Mouse (Mus musculus): Measurements from ENCODE around the gene Fgf12. TPM values are rescaled to one million over a fixed set of nuclear protein-coding genes. Genes with fewer than 3 reads are reported as not detected.

The Fgf12 gene
- 0.74 and 0.85 TPM in 2 replicates for polyA plus RNA-seq (2015; fragmentation: Nextera tagmentation; extraction: Ambion mirVana)

DNA sequence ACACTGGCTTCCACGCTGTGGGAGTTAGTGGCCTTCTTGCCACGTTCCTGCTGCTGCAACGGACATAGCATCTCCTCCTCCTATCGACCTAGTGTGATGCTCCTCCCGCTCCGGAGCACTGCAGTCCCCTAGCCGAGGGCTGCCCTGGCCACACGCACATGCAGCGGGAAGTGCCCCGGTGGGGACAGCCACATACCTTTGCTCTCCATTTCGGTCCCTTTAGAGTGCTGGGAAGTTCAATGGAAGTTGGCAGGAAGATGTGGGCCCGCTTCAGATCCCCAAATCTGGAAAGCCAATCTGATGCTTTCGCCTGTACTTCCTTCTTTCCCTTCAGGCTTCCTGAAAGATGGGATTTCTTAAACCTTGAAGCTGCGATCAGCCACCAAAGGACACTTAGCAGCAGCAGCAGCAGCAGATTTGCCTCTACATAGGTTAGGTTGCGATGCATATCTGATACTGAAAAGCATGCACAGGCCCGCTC lies at the start of gene Fgf12:
TSS of gene Fgf12 (minus strand) at position 431 of the 481 bp plus-strand sequence.
- Histone ChIP-seq H3K4me2 (replicated peaks; ENCODE audit: low read depth) (peak within 1 kb of the TSS; percentile 49), H3K27ac (replicated peaks) (no peak within 1 kb of the TSS), H3K36me3 (ENCODE audit: control insufficient read depth, insufficient read depth, low read length) (no peaks in the 10 kb centered on the region), H3K4me3 (ENCODE audit: low read depth, low read length) (0 out of 2 replicates have a peak within 1 kb of the TSS, but pooled peaks have one; percentile 10), H3K9me3 (ENCODE audit: control insufficient read depth, low read length) (no peaks in the 10 kb centered on the region), H3K4me1 (replicated peaks; ENCODE audit: control insufficient read depth, insufficient read depth) (no peaks in the 10 kb centered on the region), H3K27me3 (ENCODE audit: control insufficient read depth, insufficient read depth, low read length) (no peaks in the 10 kb centered on the region), H3K9ac (ENCODE audit: low read length) (peak within 1 kb of the TSS; percentile 13; the same call in 1 of the 2 replicates)
- ATAC-seq (ENCODE audit: low FRiP score, low TSS enrichment) (no peak), DNase-seq (ENCODE audit: low spot score) (no peak)
- TF ChIP-seq EP300 (optimal IDR thresholded peaks at IDR 0.05) (no peak), CTCF (IDR thresholded peaks at IDR 0.05; ENCODE audit: low read depth) (no peak)
- under 1% methylated on average over 16 of the region's 16 CpGs for WGBS

DNA sequence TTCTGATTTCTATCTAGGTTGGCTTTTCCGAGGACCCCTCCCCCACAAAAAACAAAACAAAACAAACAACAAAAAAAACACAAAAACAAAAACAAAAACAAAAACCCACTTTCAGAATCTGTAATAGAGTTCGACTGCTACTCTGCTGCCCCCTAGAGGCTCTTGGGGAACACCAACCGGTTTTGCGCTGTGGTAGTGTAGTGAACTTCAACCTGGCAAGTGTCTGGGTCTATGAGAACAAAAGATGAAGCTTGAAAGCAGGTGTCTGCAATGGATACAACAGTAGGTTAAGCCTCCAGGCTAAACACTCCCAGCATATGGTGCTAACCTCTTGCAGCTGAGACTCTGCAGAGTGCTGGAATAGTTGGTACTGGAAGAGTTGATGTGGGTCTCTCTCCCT lies 40.2 kb upstream of the Fgf12 start:
- no peak overlapping the region for H3K4me2 ChIP-seq (replicated peaks; ENCODE audit: low read depth)
- no peak overlapping the region for H3K9ac ChIP-seq (ENCODE audit: low read length)
- no peaks in the 10 kb centered on the region for H3K27me3 ChIP-seq (ENCODE audit: control insufficient read depth, insufficient read depth, low read length)
- no peaks in the 10 kb centered on the region for H3K36me3 ChIP-seq (ENCODE audit: control insufficient read depth, insufficient read depth, low read length)
- no peak overlapping the region for H3K4me3 ChIP-seq (ENCODE audit: low read depth, low read length)
- WGBS, result 2% methylated on average over 4 of the region's 4 CpGs
- TF ChIP-seq CTCF (IDR thresholded peaks at IDR 0.05; ENCODE audit: low read depth) (peak; percentile 76), EP300 (optimal IDR thresholded peaks at IDR 0.05) (no peak)
- H3K27ac ChIP-seq (replicated peaks), result no peak overlapping the region
- H3K9me3 ChIP-seq (ENCODE audit: control insufficient read depth, low read length), result no peaks in the 10 kb centered on the region
- ATAC-seq (ENCODE audit: low FRiP score, low TSS enrichment), result no peak
- H3K4me1 ChIP-seq (replicated peaks; ENCODE audit: control insufficient read depth, insufficient read depth), result no peaks in the 10 kb centered on the region
- peak; percentile 25 for DNase-seq (ENCODE audit: low spot score)

DNA sequence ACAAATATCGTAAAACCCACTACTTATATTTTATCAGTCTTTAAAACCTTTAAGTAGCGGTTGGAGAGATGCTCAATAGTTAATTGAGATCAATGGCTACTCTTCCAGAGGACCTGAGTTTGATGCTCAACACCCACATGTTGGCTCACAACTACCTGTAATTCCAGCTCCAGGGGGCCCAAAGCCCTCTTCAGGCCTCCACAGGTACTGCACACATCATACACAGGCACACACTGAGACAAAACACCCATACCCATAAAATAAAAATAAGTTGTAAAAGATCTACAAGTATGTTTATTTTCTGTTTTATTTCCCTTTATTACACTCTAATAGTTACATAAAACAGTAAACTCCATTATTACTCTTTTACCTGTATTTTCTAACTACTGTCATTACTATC lies 17.4 kb upstream of the Fgf12 start:
- WGBS, result 95% methylated on average over 2 of the region's 2 CpGs
- Histone ChIP-seq H3K9ac (ENCODE audit: low read length) (no peak overlapping the region), H3K4me1 (replicated peaks; ENCODE audit: control insufficient read depth, insufficient read depth) (no peaks in the 10 kb centered on the region), H3K9me3 (ENCODE audit: control insufficient read depth, low read length) (no peaks in the 10 kb centered on the region), H3K36me3 (ENCODE audit: control insufficient read depth, insufficient read depth, low read length) (no peaks in the 10 kb centered on the region), H3K27me3 (ENCODE audit: control insufficient read depth, insufficient read depth, low read length) (no peaks in the 10 kb centered on the region), H3K27ac (replicated peaks) (no peak overlapping the region), H3K4me3 (ENCODE audit: low read depth, low read length) (no peak overlapping the region), H3K4me2 (replicated peaks; ENCODE audit: low read depth) (no peak overlapping the region)
- ATAC-seq (ENCODE audit: low FRiP score, low TSS enrichment), result no peak
- DNase-seq (ENCODE audit: low spot score), result no peak
- TF ChIP-seq EP300 (optimal IDR thresholded peaks at IDR 0.05) (no peak), CTCF (IDR thresholded peaks at IDR 0.05; ENCODE audit: low read depth) (peak; percentile 30; the same call in 1 of the 2 replicates)

DNA sequence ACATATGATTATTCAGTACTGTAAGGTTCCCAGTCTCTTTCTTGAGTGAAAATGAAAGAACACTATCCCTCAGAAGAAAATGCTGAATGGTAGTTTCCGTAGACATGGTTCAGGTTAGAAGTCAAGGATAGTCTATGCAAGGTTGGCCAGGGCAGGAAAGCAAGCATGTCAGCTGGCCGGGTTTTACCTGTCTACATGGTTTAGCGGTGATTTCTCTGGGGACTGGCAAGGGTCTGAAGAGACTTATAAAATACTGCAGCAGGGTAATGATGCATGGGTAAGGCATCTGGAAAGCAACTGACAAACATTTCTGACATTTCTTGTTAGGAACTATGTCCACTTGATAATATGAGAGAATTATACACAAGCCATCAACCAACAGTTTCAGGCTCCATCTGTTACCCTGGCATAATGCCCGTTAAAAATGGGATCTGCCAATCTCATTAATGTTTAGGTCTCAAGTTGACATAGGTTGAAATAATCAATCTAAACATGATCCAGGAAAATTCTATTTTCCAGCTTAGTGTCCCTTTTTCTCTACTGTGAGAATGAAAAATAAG lies 8.6 kb upstream of the Fgf12 start:
- no peak for ATAC-seq (ENCODE audit: low FRiP score, low TSS enrichment)
- Histone ChIP-seq H3K9ac (ENCODE audit: low read length) (no peak overlapping the region), H3K27ac (replicated peaks) (no peak overlapping the region), H3K36me3 (ENCODE audit: control insufficient read depth, insufficient read depth, low read length) (no peaks in the 10 kb centered on the region), H3K9me3 (ENCODE audit: control insufficient read depth, low read length) (no peaks in the 10 kb centered on the region), H3K4me2 (replicated peaks; ENCODE audit: low read depth) (no peak overlapping the region), H3K27me3 (ENCODE audit: control insufficient read depth, insufficient read depth, low read length) (no peaks in the 10 kb centered on the region), H3K4me1 (replicated peaks; ENCODE audit: control insufficient read depth, insufficient read depth) (no peaks in the 10 kb centered on the region), H3K4me3 (ENCODE audit: low read depth, low read length) (no peak overlapping the region)
- WGBS, result 83% methylated on average over 4 of the region's 4 CpGs
- no peak for TF ChIP-seq CTCF (IDR thresholded peaks at IDR 0.05; ENCODE audit: low read depth)
- TF ChIP-seq EP300 (optimal IDR thresholded peaks at IDR 0.05), result no peak
- no peak for DNase-seq (ENCODE audit: low spot score)

DNA sequence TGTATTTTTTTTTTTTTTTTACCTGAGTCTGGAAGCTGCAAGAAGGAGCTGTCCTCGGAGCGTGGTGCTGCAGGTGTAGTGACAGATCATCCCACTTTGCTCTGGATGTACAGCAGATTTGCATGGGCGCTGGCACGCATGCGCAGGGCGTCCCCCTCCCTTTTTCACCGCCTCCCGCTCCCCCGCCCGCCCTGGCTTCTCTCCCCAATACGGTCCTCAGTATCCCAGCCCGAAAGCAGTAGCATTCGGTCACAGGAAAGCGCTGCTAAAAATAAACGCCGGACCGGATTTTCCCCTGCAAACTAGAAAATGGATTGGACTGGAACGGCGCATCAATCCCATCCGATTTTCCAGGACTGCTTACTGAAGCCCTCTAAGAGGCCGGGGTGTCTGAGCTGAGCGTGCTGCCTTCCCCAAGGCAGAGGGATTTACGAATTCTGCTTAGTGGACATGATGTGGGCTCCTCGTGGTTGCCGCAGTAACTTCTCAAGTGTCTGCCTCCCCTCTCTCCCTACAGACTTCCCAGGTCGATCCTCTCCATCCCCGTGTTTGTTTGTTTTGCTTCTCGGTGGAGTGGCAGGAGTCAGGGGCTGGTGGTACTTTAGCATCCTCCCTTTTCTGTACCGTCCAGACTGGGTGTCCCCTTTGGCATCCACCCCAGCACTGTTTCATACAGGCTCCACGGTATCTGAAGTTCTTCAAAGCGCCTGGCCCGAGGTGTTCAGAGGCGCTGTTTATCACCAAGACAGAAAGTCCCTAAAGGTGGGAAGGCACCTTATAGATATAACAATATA lies 453 bp upstream of the Fgf12 start:
- H3K36me3 ChIP-seq (ENCODE audit: control insufficient read depth, insufficient read depth, low read length), result no peaks in the 10 kb centered on the region
- no peaks in the 10 kb centered on the region for H3K9me3 ChIP-seq (ENCODE audit: control insufficient read depth, low read length)
- no peaks in the 10 kb centered on the region for H3K27me3 ChIP-seq (ENCODE audit: control insufficient read depth, insufficient read depth, low read length)
- peak; percentile 64 for DNase-seq (ENCODE audit: low spot score)
- H3K4me3 ChIP-seq (ENCODE audit: low read depth, low read length), result 0 out of 2 replicates have a peak overlapping the region, but pooled peaks have one; percentile 10
- H3K27ac ChIP-seq (replicated peaks), result no peak overlapping the region
- H3K4me2 ChIP-seq (replicated peaks; ENCODE audit: low read depth), result peak overlapping the region; percentile 49
- TF ChIP-seq EP300 (optimal IDR thresholded peaks at IDR 0.05), result no peak
- no peak for TF ChIP-seq CTCF (IDR thresholded peaks at IDR 0.05; ENCODE audit: low read depth)
- H3K9ac ChIP-seq (ENCODE audit: low read length), result peak overlapping the region; percentile 13; the same call in 1 of the 2 replicates
- H3K4me1 ChIP-seq (replicated peaks; ENCODE audit: control insufficient read depth, insufficient read depth), result no peaks in the 10 kb centered on the region
- ATAC-seq (ENCODE audit: low FRiP score, low TSS enrichment), result peak; percentile 66; the same call in 1 of the 2 replicates
- WGBS, result under 1% methylated on average over 33 of the region's 33 CpGs

DNA sequence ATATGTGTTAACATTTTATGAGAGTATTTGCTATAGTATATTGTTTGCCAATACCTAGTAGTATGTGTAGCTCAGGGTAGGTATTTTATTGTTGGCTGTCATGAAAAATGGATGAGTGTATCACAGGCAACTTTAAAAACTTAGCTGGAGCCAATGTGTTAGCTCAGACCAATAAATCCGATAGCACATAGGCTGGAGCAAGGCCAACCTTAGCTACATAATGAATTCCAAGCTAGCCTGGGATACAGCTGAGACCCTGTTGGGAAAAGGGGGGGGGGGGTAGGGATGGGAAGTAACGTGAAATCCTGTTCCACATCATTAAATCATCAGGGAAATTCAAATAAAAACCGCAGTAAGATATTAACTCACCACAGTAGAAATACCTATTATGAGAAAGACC lies 18.4 kb downstream of the Fgf12 start:
- no peak overlapping the region for H3K9ac ChIP-seq (ENCODE audit: low read length)
- 80% methylated on average over 3 of the region's 3 CpGs for WGBS
- H3K4me1 ChIP-seq (replicated peaks; ENCODE audit: control insufficient read depth, insufficient read depth), result no peaks in the 10 kb centered on the region
- DNase-seq (ENCODE audit: low spot score), result no peak
- no peak overlapping the region for H3K4me2 ChIP-seq (replicated peaks; ENCODE audit: low read depth)
- TF ChIP-seq EP300 (optimal IDR thresholded peaks at IDR 0.05) (no peak), CTCF (IDR thresholded peaks at IDR 0.05; ENCODE audit: low read depth) (no peak)
- no peaks in the 10 kb centered on the region for H3K9me3 ChIP-seq (ENCODE audit: control insufficient read depth, low read length)
- H3K27me3 ChIP-seq (ENCODE audit: control insufficient read depth, insufficient read depth, low read length), result no peaks in the 10 kb centered on the region
- no peak overlapping the region for H3K4me3 ChIP-seq (ENCODE audit: low read depth, low read length)
- ATAC-seq (ENCODE audit: low FRiP score, low TSS enrichment), result no peak
- H3K36me3 ChIP-seq (ENCODE audit: control insufficient read depth, insufficient read depth, low read length), result no peaks in the 10 kb centered on the region
- H3K27ac ChIP-seq (replicated peaks), result no peak overlapping the region
